Mouse (Mus musculus) left cerebral cortex, adult 8-10 months (tissue): ENCODE measurements at regions not wholly inside any gene's neighbourhood (a gene's known extent, or its start where the extent isn't known, plus 50 kb on each side); places are given as distances from the start of the nearest gene placed in this dataset.

ENCODE experiments used
- DNase-seq, 2 experiments: peaks; one replicate each; pipeline ENCODE4 v3.0.0; 2022; ENCODE audit warnings: low spot score in 2 of 2

DNA sequence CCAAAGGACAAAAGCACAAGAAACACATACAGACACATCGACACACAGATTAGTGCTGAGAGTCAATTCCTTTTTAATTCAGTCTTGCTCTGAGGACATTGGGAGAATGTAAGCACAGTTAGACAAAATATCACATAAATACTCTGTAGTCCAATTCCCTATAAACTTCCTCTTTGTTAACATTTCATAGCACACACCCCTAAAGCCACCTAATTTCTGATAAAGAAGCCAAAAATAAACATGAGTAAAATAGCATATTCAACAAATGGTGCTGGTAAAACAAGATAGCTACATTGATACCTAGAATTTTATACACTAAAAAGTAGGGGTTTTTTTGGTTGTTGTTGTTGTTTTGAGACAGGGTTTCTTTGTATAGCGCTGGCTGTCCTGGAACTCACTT lies 356.6 kb downstream of the Smarca1 start:
- DNase-seq = no peak

DNA sequence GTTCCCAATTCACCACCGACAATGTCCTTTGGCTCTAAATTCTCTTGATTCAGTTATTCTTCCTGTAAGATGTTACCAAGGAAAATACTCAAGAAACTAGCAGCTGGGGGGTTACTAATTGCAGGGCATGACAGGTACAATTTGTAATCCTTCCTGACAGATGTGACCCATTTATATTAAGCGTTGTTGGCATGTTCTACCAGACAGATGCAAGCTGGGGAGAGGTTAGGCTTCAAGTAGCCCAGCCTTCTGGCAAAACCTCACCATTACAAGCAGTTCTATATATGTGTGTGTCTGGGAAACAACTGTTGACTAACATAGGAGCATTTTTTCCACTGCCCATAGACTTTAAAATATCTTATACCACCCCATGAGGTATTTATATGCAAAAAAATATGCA lies 397.7 kb downstream of the Smarca1 start:
- no peak for DNase-seq

DNA sequence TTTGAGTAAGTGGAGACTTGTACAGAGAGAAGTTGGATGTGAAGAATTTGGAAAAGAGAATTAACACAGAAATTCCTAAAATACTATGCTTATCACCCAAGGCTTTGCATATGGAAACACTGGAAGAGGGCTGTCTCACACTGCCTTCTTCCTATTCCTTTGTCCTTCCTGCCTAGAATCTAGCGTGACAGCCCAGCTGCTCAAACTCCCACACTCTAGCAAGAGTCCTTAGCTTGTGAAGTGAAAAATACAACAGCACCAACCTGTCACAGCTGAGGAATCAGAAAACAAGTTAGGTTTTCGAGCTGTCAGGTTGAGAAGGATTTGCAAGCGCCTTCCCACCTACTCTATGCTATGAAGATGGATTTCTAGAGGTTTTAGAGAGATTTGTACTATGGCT lies 410.0 kb downstream of the Smarca1 start:
- DNase-seq = peak in 1 of 2 experiments; percentile 16

DNA sequence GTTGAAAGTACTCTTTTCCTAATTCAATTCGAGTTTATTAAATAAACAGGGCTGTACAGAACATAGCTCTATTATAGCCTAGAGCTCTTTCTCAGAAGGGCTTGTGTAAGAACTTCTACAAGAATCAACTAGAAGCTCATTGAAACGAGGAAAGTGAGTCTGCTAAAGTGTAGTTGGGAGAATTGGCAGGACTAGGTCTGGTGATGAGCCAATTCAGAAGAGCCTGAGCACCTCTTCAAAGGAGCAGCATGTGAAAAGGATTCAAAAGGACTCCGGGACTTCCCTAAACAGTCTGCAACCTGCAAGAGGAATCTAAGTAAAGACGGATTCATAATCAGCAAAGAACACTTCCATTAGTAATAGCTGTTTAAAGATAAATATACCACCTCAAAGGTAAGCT lies 414.5 kb downstream of the Smarca1 start:
- no peak for DNase-seq

DNA sequence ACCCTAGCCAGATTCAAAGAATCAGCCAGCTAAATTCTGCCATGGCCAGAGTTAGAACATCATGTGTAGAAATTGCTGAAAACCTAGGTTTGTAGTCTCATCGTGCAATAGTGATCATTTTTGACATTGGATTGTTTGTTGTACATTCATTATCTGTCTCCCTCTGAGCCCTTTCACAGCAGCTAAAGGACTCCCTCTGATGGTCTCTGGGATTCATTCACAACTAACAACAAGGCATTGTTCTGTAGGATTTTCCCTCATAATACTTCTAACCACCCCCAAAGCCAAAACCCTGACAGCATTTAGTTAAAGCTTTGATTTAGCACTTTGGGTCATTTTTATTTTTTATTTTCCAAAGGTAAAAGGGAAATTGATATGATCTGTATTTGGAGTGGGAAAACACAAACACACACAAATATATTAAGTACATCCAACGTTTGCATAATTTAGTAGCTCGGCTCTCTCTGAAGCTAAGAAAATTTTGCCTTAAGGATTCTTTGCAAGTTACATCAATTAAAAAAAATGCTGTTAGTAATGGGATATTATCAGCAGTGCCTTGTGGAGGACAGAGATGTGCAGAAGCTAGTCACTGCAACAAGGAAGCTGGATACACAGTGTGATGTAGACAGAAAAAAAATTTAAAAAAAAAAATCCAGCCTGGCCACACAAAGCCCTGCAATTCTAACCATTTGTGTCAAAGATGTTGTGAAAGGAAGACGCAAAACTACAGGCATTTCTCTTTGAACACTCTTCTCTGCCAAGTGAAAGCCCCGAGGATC lies 425.9 kb downstream of the Smarca1 start:
- no peak for DNase-seq

DNA sequence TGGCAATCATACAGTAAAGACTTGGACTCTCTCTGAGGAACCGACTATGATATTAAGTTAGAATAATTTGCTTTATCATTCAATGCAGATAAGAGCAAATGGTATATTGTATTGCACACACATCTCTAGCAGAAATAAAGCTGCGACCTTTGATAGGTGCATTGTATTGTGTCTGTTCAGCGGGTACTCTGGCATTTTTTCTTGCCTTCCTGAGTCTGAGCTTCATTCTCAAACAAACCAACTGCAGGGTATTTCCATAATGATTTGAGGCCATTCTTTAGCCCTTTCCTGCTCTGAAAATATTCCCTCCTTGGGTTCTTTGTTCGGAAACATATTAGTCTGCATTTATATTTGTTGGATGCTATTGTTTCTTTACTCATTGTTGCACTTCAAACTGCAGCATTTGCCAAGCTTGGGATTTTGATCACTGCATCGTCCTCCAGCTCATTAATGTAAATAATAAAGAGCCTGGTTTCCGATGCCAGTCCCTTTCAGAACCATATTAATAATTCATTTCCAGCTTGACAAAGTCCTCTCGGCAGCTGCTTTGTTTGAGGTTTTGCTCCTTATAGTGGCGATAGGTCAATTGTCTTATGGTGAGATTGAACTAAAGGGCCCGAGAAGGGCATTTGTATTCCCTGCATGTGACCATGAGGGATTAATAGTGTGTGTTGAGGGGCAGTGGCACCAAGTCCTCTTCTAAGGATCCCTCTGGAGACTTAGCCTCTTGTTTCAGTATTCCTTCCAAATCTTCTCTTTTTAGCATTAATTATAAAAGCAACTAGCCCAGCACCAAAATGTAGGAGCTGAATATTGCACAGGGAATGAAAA lies 430.9 kb downstream of the Smarca1 start:
- no peak for DNase-seq
